Mouse (Mus musculus) lung, embryonic 16.5 days (tissue): ENCODE measurements around the gene Chst4. TPM values are rescaled to one million over a fixed set of nuclear protein-coding genes. Genes with fewer than 3 reads are reported as not detected.

ENCODE experiments used
- ATAC-seq: fragments of 200-750 bp; cut with Nextera tagmentation; 2 replicates; pipeline ENCODE4 v1.8.0; 2017; ENCODE audit warnings: low read depth, mild to moderate bottlenecking, moderate library complexity
- H3K27ac ChIP-seq: fragments of 300-500 bp; sonication (generic); 2 replicates; pipeline ENCODE4 v1.5.1; 2014; ENCODE audit warnings: mild to moderate bottlenecking, control low read depth, low read length
- H3K27me3 ChIP-seq: fragments of 300-500 bp; sonication (generic); 2 replicates; pipeline ENCODE4 v1.6.1; 2014; ENCODE audit warnings: low read depth, low read length, mixed read lengths; ENCODE audit not compliant: control insufficient read depth, insufficient read depth
- H3K36me3 ChIP-seq: fragments of 300-500 bp; sonication (generic); 2 replicates; pipeline ENCODE4 v1.6.1; 2014; ENCODE audit warnings: low read length; ENCODE audit not compliant: control insufficient read depth, insufficient read depth
- H3K4me1 ChIP-seq: fragments of 300-500 bp; sonication (generic); replicated peaks from 2 replicates; pipeline ENCODE4 v1.6.1; 2014; ENCODE audit warnings: low read length, mixed read lengths; ENCODE audit not compliant: control insufficient read depth, insufficient read depth
- H3K4me2 ChIP-seq: fragments of 300-500 bp; sonication (generic); 2 replicates; pipeline ENCODE4 v1.6.1; 2014; ENCODE audit warnings: low read depth, low read length, control low read depth
- H3K4me3 ChIP-seq: fragments of 300-500 bp; sonication (generic); 2 replicates; pipeline ENCODE4 v1.5.1; 2014; ENCODE audit warnings: mild to moderate bottlenecking, low read length, control low read depth
- H3K9ac ChIP-seq: fragments of 300-500 bp; sonication (generic); 2 replicates; pipeline ENCODE4 v1.6.1; 2014; ENCODE audit warnings: low read length, control low read depth
- H3K9me3 ChIP-seq: fragments of 300-500 bp; sonication (generic); 2 replicates; pipeline ENCODE4 v1.6.1; 2016; ENCODE audit warnings: low read length; ENCODE audit not compliant: control insufficient read depth
- WGBS: fragments of 180-500 bp; shearing (Covaris S2); extraction: QIAGEN DNeasy Blood & Tissue Kit; methylation state at CpG from one replicate; pipeline ENCODE4 v1.1.7; 2014; 5-methylcytosine and 5-hydroxymethylcytosine counted together
- polyA plus RNA-seq: library from polyadenylated mRNA; unstranded; fragments of >200 nt; fragmentation: Nextera tagmentation; extraction: Ambion mirVana; gene quantifications from 2 replicates; pipeline ENCODE4 v1.2.1, GENCODE M21; 2015

Gene Chst4
- polyA plus RNA-seq: 0.18 and 0.28 TPM in 2 replicates

DNA sequence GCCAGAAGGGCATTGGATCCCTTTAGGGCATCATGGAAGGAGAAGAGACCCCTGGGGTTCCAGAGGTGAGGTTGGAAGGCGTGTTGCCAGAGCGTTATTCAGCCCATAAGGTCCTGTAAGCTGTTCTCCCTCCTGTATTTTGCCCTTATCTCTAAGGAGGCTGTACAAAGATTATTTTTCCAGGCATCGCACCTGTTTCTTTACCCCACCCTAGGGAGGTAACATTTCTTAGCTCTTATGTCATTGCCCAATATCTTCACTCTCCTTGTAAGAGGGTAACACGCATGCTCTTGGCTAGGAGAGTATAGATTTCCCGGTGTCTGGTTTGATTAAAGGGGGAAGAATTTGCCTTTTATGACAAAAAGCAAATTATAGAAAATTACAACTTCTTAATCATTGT is at the start of gene Chst4:
Gene Chst4, minus strand, starts transcription at position 82 of the 400 bp plus-strand sequence.
- Histone ChIP-seq H3K4me2 (no peak within 1 kb of the TSS), H3K9me3 (no peaks in the 10 kb centered on the region), H3K4me1 (no peaks in the 10 kb centered on the region), H3K27ac (no peak within 1 kb of the TSS), H3K9ac (no peak within 1 kb of the TSS), H3K4me3 (no peak within 1 kb of the TSS), H3K27me3 (no peaks in the 10 kb centered on the region), H3K36me3 (no peaks in the 10 kb centered on the region)
- 0 out of 2 replicates have a peak, but pooled peaks have one; percentile 23 for ATAC-seq
- 44% methylated on average over 5 of the region's 5 CpGs for WGBS

DNA sequence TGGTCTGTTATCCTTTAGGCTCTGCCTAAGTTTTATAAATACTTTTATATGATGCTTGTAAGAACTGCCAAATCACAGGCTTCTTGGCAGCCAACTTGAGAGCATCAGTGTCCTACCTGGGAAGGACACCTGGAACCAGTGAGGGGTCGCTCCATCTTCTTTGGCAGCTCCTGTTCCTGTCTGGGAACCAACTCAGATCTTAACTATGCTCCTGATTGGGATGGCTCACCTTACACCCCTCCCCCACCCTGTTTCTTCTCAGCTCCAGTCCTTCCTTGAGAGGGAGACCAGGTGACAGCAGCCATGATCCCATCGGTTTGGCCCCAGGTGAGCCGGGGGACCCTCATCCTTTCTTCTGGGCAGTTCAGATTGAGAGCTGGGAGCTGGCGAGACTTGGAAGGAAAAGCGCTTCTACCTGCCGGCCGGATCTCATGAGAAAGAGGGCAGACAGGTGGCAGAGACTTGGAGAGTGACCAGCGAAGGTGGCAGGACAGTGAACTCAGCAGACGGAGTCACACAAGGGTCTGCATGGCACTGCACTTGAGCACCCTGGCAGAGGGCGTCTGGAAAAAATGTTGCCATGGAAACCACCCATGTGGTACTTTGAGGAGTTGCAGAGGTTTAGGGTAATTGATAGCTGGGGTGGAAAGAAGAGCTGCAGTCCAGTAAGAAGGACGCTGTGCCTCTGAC is 43.0 kb upstream of the Chst4 start:
- Histone ChIP-seq H3K27ac (no peak overlapping the region), H3K4me3 (no peak overlapping the region), H3K9me3 (no peaks in the 10 kb centered on the region; the same call in 1 of the 2 replicates), H3K4me2 (no peak overlapping the region), H3K9ac (no peak overlapping the region), H3K4me1 (no peaks in the 10 kb centered on the region), H3K27me3 (no peaks in the 10 kb centered on the region), H3K36me3 (0 out of 2 replicates have a peak, but pooled peaks cover 2% of the 10 kb centered on the region)
- no peak for ATAC-seq
- WGBS: 76% methylated on average over 11 of the region's 11 CpGs

DNA sequence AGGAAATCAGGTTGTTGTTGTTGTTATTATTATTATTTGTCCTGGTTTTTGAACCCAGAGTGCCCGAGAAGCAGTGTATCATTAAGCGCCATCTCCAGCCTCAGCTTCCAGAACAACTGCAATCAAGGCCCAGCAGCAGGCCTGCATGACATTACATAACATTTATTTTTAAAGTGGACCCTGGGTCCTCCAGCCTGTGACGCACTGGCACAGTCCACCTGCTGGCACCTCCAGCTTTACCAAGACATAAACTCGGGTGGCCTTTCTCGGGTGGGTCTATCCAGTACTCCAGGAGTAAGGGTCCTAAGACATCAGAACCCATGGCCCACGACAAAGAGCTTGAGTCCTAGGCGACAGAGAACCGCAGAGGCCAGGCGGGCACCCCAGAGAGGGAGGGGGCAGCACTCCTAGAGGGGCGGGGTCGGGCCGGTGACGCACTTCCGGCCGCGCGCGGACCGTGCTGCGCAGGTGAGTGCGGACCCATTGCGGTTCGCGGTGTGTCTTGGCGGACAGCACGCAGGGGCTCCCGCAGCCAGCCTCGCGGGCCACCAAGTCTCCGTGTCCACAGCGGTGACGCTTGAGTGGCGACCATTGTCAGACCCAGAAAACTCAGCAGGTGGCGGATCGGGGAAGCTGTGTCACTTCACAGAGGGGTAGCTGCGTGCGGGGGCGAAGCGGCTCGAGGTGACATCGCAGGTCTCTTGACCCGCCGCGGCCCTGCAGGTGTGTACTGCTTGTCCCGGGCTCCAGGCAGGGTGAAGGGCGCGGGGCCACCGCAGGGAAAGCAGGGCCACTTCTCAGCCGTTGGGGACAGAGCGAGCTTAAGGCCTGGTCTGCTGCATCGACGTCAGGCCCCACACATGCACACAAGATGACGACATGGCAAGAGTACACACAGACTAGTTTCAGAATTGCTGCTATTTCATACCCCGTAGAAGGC is 40.0 kb upstream of the Chst4 start, which contains the start of gene Zfp612:
Gene Zfp612, plus strand, starts transcription at position 465 of the 940 bp plus-strand sequence.
- no peaks in the 10 kb centered on the region for H3K36me3 ChIP-seq
- ATAC-seq: peak; percentile 93
- H3K4me1 ChIP-seq: no peaks in the 10 kb centered on the region
- peak within 1 kb of the TSS; percentile 73 for H3K4me2 ChIP-seq
- peak within 1 kb of the TSS; percentile 62 for H3K4me3 ChIP-seq
- 6% methylated on average over 54 of the region's 54 CpGs for WGBS
- no peak within 1 kb of the TSS for H3K27ac ChIP-seq
- H3K27me3 ChIP-seq: no peaks in the 10 kb centered on the region
- peak within 1 kb of the TSS; percentile 72 for H3K9ac ChIP-seq
- H3K9me3 ChIP-seq: no peaks in the 10 kb centered on the region

DNA sequence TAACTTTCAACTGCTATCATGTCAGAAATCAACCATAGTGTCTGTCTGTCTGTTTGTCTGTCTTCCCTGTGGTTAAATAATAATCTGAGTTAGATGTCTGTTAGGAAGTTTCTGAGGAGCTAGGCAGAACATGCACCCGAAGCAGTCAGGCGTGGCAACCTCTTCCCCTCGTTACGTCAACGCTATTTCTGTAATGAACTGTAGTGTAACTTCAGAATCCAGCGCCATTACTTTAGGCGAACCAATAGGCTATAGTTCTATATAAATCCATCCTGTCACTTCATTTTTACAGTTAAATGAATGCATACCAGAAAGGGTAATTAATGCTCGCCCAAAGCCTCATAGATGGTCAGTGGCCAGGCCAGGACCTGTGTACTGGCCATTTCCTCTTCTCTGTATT is 35.0 kb upstream of the Chst4 start:
- no peaks in the 10 kb centered on the region for H3K4me1 ChIP-seq
- no peak overlapping the region for H3K4me2 ChIP-seq
- H3K27ac ChIP-seq: no peak overlapping the region
- no peaks in the 10 kb centered on the region for H3K9me3 ChIP-seq
- no peaks in the 10 kb centered on the region for H3K36me3 ChIP-seq
- H3K27me3 ChIP-seq: no peaks in the 10 kb centered on the region
- ATAC-seq: no peak
- H3K9ac ChIP-seq: no peak overlapping the region
- H3K4me3 ChIP-seq: no peak overlapping the region
- 78% methylated on average over 8 of the region's 8 CpGs for WGBS

DNA sequence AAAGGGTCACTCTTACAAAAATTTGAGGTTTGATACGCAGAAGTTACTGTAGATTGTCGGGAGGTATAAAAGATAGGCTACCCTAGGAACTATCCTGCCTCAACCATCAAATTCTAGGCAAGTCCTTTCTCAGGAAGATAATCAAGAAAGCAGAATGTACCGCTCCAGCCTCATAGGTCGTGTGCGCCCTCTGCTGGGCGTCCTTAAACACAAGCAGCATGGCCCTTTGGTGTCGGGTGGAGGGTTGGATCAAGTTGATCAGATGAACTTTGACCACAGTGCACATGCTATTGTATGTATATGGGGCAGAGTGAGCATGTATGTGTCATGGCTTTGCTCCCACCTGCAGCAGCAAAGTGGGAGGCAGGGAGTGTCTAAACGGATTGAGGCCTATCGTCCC is 32.1 kb upstream of the Chst4 start:
- peak; percentile 60 for ATAC-seq
- Histone ChIP-seq H3K9ac (no peak overlapping the region), H3K36me3 (no peaks in the 10 kb centered on the region), H3K4me3 (no peak overlapping the region), H3K4me2 (no peak overlapping the region), H3K27me3 (no peaks in the 10 kb centered on the region), H3K27ac (no peak overlapping the region), H3K9me3 (no peaks in the 10 kb centered on the region), H3K4me1 (no peaks in the 10 kb centered on the region)
- WGBS: 10% methylated on average over 9 of the region's 9 CpGs

DNA sequence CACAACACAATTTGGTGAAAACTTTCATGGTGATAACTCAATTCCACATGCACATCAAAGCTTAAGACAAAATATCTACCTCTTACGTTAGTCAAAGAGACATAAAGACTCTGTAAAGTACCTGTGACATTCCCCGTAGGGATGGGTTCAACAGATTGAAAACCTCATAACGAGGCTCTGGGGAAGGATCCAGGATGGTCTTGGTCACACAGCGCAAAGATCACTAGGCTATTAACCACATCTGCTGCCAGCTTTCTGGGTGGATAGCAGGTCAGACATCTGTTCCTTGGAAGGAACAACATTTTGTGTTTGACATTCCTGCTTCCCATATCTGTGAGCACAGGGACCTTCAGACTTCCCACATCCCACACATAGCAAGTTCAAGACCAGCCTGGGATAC is 30.2 kb upstream of the Chst4 start:
- H3K4me3 ChIP-seq: no peak overlapping the region
- H3K27me3 ChIP-seq: no peaks in the 10 kb centered on the region
- no peak overlapping the region for H3K9ac ChIP-seq
- no peak for ATAC-seq
- no peaks in the 10 kb centered on the region for H3K9me3 ChIP-seq
- no peaks in the 10 kb centered on the region for H3K4me1 ChIP-seq
- no peak overlapping the region for H3K4me2 ChIP-seq
- H3K36me3 ChIP-seq: no peaks in the 10 kb centered on the region
- no peak overlapping the region for H3K27ac ChIP-seq
- WGBS: 85% methylated on average over 4 of the region's 4 CpGs

DNA sequence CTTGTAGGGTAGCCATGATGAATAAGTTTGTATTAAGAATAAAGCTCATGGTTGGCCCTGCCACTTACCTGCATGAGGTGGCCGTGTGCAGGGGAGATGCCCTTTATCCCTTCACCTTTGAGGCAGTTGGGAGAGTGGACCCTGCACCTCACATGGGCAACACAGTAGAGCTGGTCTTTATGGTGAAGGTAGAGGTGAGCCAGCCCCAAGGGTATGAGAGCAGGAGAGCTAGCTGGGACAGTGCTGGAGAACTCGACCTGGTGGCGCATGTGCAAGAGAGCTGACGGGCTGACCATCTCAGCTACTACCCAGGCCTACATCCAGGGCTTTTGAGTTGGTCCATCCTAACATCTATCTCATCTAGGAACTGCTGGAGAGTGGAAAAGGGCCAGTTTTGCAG is 26.1 kb upstream of the Chst4 start:
- Histone ChIP-seq H3K9me3 (peaks cover 5% of the 10 kb centered on the region), H3K4me3 (no peak overlapping the region), H3K9ac (no peak overlapping the region), H3K27me3 (no peaks in the 10 kb centered on the region), H3K4me1 (no peaks in the 10 kb centered on the region), H3K27ac (no peak overlapping the region), H3K36me3 (no peaks in the 10 kb centered on the region), H3K4me2 (no peak overlapping the region)
- WGBS: 95% methylated on average over 4 of the region's 4 CpGs
- ATAC-seq: no peak

DNA sequence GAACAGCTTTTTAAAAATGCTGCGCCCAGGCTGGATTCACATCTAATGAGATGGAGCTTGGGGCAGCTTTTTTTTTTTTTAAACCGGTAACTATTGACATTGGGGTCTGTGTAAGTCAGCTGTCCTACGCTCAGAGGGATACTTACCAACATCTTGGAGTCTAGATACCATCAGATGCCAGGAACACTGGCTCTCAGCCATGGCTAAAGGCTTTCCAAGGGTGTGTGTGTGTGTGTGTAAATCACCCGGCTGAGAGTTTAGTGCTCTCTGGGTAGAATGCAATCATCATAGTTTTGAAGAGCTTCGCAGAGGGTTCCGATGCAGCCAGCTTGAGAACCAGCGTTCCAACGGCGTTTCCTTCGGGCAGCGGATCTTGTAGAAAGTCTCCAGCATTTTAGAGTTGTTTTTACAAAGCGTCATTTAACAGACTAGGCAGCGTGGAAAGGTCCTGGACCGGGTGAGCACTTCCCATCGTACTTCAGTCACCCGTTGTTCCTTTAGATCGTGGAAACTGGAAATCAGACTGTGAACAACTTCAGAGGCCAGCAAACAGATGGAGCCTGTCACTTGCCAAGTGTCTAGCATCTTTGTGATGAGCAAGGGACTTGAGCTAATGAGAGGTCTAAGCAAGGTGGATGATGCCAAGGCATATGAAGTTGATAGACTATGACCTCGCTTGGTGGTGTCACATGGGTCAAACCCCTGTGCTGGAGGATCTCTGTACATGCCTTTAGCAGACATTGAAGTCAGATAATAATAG is 25.2 kb upstream of the Chst4 start:
- Histone ChIP-seq H3K4me1 (no peaks in the 10 kb centered on the region), H3K4me2 (no peak overlapping the region), H3K27ac (no peak overlapping the region), H3K4me3 (no peak overlapping the region), H3K9me3 (peaks cover 5% of the 10 kb centered on the region), H3K27me3 (no peaks in the 10 kb centered on the region), H3K36me3 (no peaks in the 10 kb centered on the region), H3K9ac (no peak overlapping the region)
- WGBS: 85% methylated on average over 18 of the region's 18 CpGs
- ATAC-seq: no peak

DNA sequence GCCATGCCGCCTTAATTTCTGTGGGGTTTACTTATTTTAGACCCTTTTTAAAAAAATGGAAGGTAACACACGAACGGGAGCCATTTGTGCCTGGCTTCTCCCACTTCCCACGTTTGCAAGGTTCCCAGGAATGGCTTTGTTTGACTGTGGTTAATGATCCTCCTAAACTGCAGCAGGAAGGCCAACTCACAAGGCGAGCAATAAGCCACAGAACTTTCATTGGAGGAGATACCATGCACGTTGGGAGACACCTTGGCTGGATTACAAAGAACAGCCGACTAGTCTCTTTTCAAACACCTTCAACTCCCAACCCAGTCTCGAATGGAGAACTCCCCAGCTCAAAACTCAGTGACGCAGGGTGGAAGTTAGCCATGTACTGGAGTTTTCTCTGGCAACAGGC is 24.6 kb upstream of the Chst4 start:
- WGBS: 55% methylated on average over 9 of the region's 9 CpGs
- no peak overlapping the region for H3K9ac ChIP-seq
- H3K27ac ChIP-seq: no peak overlapping the region
- peaks cover 5% of the 10 kb centered on the region for H3K9me3 ChIP-seq
- no peak for ATAC-seq
- H3K4me2 ChIP-seq: no peak overlapping the region
- H3K4me1 ChIP-seq: no peaks in the 10 kb centered on the region
- no peak overlapping the region for H3K4me3 ChIP-seq
- no peaks in the 10 kb centered on the region for H3K36me3 ChIP-seq
- H3K27me3 ChIP-seq: no peaks in the 10 kb centered on the region
